Mouse (Mus musculus) embryonic facial prominence, embryonic 11.5 days (tissue): ENCODE data around the gene Sp140. TPM values are rescaled to one million over a fixed set of nuclear protein-coding genes. Genes with fewer than 3 reads are reported as not detected.
"Not testable (repeated sequence)": the region's sequence is repeated elsewhere in the genome, so short reads cannot be mapped to it uniquely, and the experiment has no call there.

Experiments used
- ATAC-seq: fragments of 200-750 bp; cut with Nextera tagmentation; replicated peaks from 2 replicates; pipeline ENCODE4 v1.8.0; 2017; ENCODE audit warnings: low read depth; ENCODE audit not compliant: insufficient number of reproducible peaks, low FRiP score, low TSS enrichment
- DNase-seq: peaks from one replicate; pipeline ENCODE4 v3.0.0-alpha.2; 2015; ENCODE audit warnings: low spot score
- H3K27ac ChIP-seq: fragments of 300-500 bp; sonication (generic); replicated peaks from 2 replicates; pipeline ENCODE4 v1.5.1; 2014; ENCODE audit warnings: mild to moderate bottlenecking, low read depth, low read length, control low read depth
- H3K27me3 ChIP-seq: fragments of 300-500 bp; sonication (generic); 2 replicates; pipeline ENCODE4 v1.6.1; 2014; ENCODE audit warnings: mild to moderate bottlenecking, low read length, moderate library complexity, mixed read lengths; ENCODE audit not compliant: control insufficient read depth, insufficient read depth
- H3K36me3 ChIP-seq: fragments of 300-500 bp; sonication (generic); replicated peaks from 2 replicates; pipeline ENCODE4 v1.6.1; 2014; ENCODE audit warnings: low read depth, mild to moderate bottlenecking, low read length, moderate library complexity, mixed read lengths; ENCODE audit not compliant: control insufficient read depth, insufficient read depth
- H3K4me1 ChIP-seq: fragments of 300-500 bp; sonication (generic); 2 replicates; pipeline ENCODE4 v1.6.1; 2014; ENCODE audit warnings: low read length, mixed read lengths; ENCODE audit not compliant: control insufficient read depth, insufficient read depth
- H3K4me2 ChIP-seq: fragments of 300-500 bp; sonication (generic); 2 replicates; pipeline ENCODE4 v1.6.1; 2014; ENCODE audit warnings: low read depth, mild to moderate bottlenecking, control low read depth, low read length, moderate library complexity
- H3K4me3 ChIP-seq: fragments of 300-500 bp; sonication (generic); 2 replicates; pipeline ENCODE4 v1.5.1; 2014; ENCODE audit warnings: low read depth, low read length, control low read depth
- H3K9ac ChIP-seq: fragments of 300-500 bp; sonication (generic); replicated peaks from 2 replicates; pipeline ENCODE4 v1.6.1; 2014; ENCODE audit warnings: mild to moderate bottlenecking, control low read depth, low read length
- H3K9me3 ChIP-seq: fragments of 300-500 bp; sonication (generic); replicated peaks from 2 replicates; pipeline ENCODE4 v1.6.1; 2016; ENCODE audit warnings: mild to moderate bottlenecking, low read length, inconsistent platforms, mixed read lengths; ENCODE audit not compliant: control insufficient read depth
- WGBS: fragments of 180-500 bp; shearing (Covaris S2); extraction: QIAGEN DNeasy Blood & Tissue Kit; methylation state at CpG from one replicate; pipeline ENCODE4 v1.1.7; 2014; 5-methylcytosine and 5-hydroxymethylcytosine counted together
- polyA plus RNA-seq: library from polyadenylated mRNA; unstranded; fragments of >200 nt; fragmentation: Nextera tagmentation; extraction: Ambion mirVana; gene quantifications from 2 replicates; pipeline ENCODE4 v1.2.1, GENCODE M21; 2014

The Sp140 gene
- polyA plus RNA-seq, 1 experiment from 2014 or later: 1.3 TPM

GRCm38 (mm10) chr1:85615096-85615495 lies 14.9 kb downstream of the Sp140 start:
- not testable (repeated sequence) for DNase-seq, H3K9me3 ChIP-seq, H3K4me3 ChIP-seq, H3K27me3 ChIP-seq, H3K4me2 ChIP-seq, ATAC-seq, H3K4me1 ChIP-seq, H3K9ac ChIP-seq, H3K27ac ChIP-seq, H3K36me3 ChIP-seq
- WGBS: 93% methylated on average over 3 of the region's 3 CpGs

GRCm38 (mm10) chr1:85615819-85616218 lies 15.6 kb downstream of the Sp140 start:
- ATAC-seq, H3K27ac ChIP-seq, DNase-seq, H3K9me3 ChIP-seq, H3K4me1 ChIP-seq, H3K36me3 ChIP-seq, H3K4me3 ChIP-seq, H3K4me2 ChIP-seq, H3K27me3 ChIP-seq, H3K9ac ChIP-seq: not testable (repeated sequence)
- WGBS: 66% methylated on average over 3 of the region's 3 CpGs

- H3K4me2 ChIP-seq, ATAC-seq, H3K27ac ChIP-seq, H3K27me3 ChIP-seq, H3K36me3 ChIP-seq, H3K4me3 ChIP-seq, H3K9me3 ChIP-seq, DNase-seq, H3K9ac ChIP-seq, H3K4me1 ChIP-seq: not testable (repeated sequence)
- 64% methylated on average over 4 of the region's 5 CpGs for WGBS
Measured at GRCm38 (mm10) chr1:85617161-85617560, 17.0 kb downstream of the Sp140 start.

- not testable (repeated sequence) for H3K9ac ChIP-seq, H3K4me2 ChIP-seq, H3K4me3 ChIP-seq, H3K36me3 ChIP-seq, DNase-seq, ATAC-seq, H3K27ac ChIP-seq, H3K27me3 ChIP-seq, H3K4me1 ChIP-seq, H3K9me3 ChIP-seq
- 54% methylated on average over 1 of the region's 1 CpGs for WGBS
Measured at GRCm38 (mm10) chr1:85618689-85619088, 18.5 kb downstream of the Sp140 start.

DNA sequence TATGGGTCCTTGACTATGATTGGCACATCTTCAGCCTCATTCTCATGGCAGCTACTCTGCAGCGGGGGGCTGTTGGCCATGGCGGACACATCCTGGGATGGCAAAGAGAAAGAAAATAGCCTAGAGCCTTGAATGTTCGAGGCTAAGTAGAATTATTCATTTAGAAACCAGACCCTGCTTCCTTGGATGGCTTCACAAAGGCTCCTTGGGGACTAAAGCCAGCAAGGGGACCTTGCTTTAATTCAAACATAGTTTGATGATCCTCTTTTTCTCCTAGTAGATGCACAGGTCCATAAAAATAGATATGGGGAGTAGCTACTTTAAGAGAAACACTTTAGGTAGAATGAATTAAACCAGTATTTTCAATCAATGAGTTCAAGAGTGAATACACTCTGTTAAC lies 36.8 kb downstream of the Sp140 start:
- not testable (repeated sequence) for DNase-seq, H3K27ac ChIP-seq, H3K4me1 ChIP-seq, H3K4me3 ChIP-seq, H3K4me2 ChIP-seq, H3K9ac ChIP-seq, H3K36me3 ChIP-seq, H3K9me3 ChIP-seq, ATAC-seq, H3K27me3 ChIP-seq
- WGBS: 64% methylated on average over 3 of the region's 3 CpGs

DNA sequence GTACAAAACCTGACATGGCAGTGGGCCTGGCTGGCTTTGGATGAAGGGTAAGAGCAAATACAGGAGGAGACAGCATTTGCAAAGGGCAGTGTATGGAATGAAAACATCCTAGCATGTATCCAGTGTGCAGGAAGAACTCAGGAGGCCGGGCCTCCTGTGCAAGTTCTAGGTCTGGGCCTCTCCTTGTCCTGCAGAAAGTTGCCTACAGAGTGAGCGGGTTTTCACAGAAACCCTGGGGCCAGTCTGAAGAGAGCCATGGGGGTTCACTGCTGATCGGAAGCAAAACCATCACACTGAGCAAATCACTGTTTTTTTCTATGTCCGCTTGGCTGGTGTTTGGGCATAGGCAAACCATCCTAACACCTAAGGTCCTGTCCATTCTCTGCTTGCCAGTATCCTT lies 38.0 kb downstream of the Sp140 start:
- H3K27ac ChIP-seq, H3K4me3 ChIP-seq, H3K9ac ChIP-seq, H3K27me3 ChIP-seq, DNase-seq, ATAC-seq, H3K9me3 ChIP-seq, H3K4me1 ChIP-seq, H3K36me3 ChIP-seq, H3K4me2 ChIP-seq: not testable (repeated sequence)
- 84% methylated on average over 4 of the region's 4 CpGs for WGBS

- H3K27me3 ChIP-seq, H3K4me3 ChIP-seq, H3K9ac ChIP-seq, H3K4me2 ChIP-seq, ATAC-seq, H3K9me3 ChIP-seq, H3K36me3 ChIP-seq, H3K4me1 ChIP-seq, H3K27ac ChIP-seq, DNase-seq: not testable (repeated sequence)
- WGBS: 55% methylated on average over 6 of the region's 6 CpGs
Measured at GRCm38 (mm10) chr1:85649881-85650280, 49.7 kb downstream of the Sp140 start, which contains the start of gene Sp100. Gene Sp100, plus strand, starts transcription at chr1:85649988.

- 85% methylated on average over 3 of the region's 5 CpGs for WGBS
- ATAC-seq, H3K4me2 ChIP-seq, H3K4me3 ChIP-seq, DNase-seq, H3K9ac ChIP-seq, H3K27ac ChIP-seq, H3K4me1 ChIP-seq, H3K27me3 ChIP-seq, H3K36me3 ChIP-seq, H3K9me3 ChIP-seq: not testable (repeated sequence)
Measured at GRCm38 (mm10) chr1:85650524-85650923, 50.3 kb downstream of the Sp140 start.
